Mouse (Mus musculus) CH12.LX (cell line): Measurements from ENCODE around the gene Olfr456. TPM values are rescaled to one million over a fixed set of nuclear protein-coding genes. Genes with fewer than 3 reads are reported as not detected.

Experiments
- DNase-seq: peaks from one replicate; pipeline ENCODE4 v3.0.0-alpha.2; 2013; ENCODE audit errors: extremely low read depth
- H3K27ac ChIP-seq: 2 replicates; pipeline ENCODE4 v1.5.1; 2012; ENCODE audit warnings: low read depth, mild to moderate bottlenecking, control low read depth, moderate library complexity; ENCODE audit not compliant: insufficient read depth
- H3K27me3 ChIP-seq: replicated peaks from 2 replicates; pipeline ENCODE3; 2012; ENCODE audit warnings: inconsistent platforms
- H3K36me3 ChIP-seq, 2 experiments: replicated peaks in 1 of 2; 2 replicates each; pipeline versions ENCODE3 to v1.6.1; 2012; ENCODE audit warnings: inconsistent platforms in 1 of 2, low read length in 1 of 2, mild to moderate bottlenecking in 1 of 2, mixed read lengths in 1 of 2, moderate library complexity in 1 of 2; ENCODE audit not compliant: control insufficient read depth in 1 of 2, insufficient read depth in 1 of 2
- H3K4me1 ChIP-seq, 2 experiments: 2 replicates each; pipeline ENCODE4 v1.6.1; 2012; ENCODE audit warnings: inconsistent platforms in 1 of 2, moderate library complexity in 1 of 2; ENCODE audit not compliant: insufficient read depth in 2 of 2, control insufficient read depth in 1 of 2
- H3K4me2 ChIP-seq: 2 replicates; pipeline ENCODE4 v1.6.1; 2012; ENCODE audit warnings: low read depth, mild to moderate bottlenecking, control low read depth; ENCODE audit not compliant: poor library complexity, insufficient read depth, severe bottlenecking
- H3K4me3 ChIP-seq, 3 experiments: fragments of 150-350 bp in 1 of 3; sonication (generic) in 1 of 3; replicated peaks in 1 of 3; 2 replicates each; pipeline versions ENCODE3 to v1.5.1; 2011 to 2012; ENCODE audit warnings: low read depth in 2 of 3, low read length in 2 of 3, mild to moderate bottlenecking in 2 of 3, moderate library complexity in 2 of 3, control low read depth in 1 of 3, improper control_type of control experiment in 1 of 3, inconsistent platforms in 1 of 3, mixed read lengths in 1 of 3; ENCODE audit not compliant: poor library complexity in 1 of 3
- H3K79me2 ChIP-seq: replicated peaks from 2 replicates; pipeline ENCODE4 v1.6.1; 2012; ENCODE audit warnings: mild to moderate bottlenecking, moderate library complexity; ENCODE audit not compliant: control insufficient read depth, poor library complexity, insufficient read depth, severe bottlenecking; ENCODE audit errors: extremely low read depth
- H3K9ac ChIP-seq: 2 replicates; pipeline ENCODE4 v1.6.1; 2012; ENCODE audit warnings: low read depth, mild to moderate bottlenecking, control low read depth, moderate library complexity; ENCODE audit not compliant: insufficient read depth
- H3K9me3 ChIP-seq: replicated peaks from 2 replicates; pipeline ENCODE3; 2012; ENCODE audit warnings: low read length, inconsistent platforms, mixed read lengths
- CHD1 ChIP-seq: IDR thresholded peaks from 2 replicates; pipeline ENCODE4 v1.6.1; 2012; ENCODE audit warnings: low read depth, low read length, improper control_type of control experiment, inconsistent platforms
- E2F4 ChIP-seq: IDR thresholded peaks from 2 replicates; pipeline ENCODE4 v1.6.1; 2011; ENCODE audit warnings: low read depth, low read length, improper control_type of control experiment; ENCODE audit not compliant: insufficient replicate concordance
- ELF1 ChIP-seq: IDR thresholded peaks from 2 replicates; pipeline ENCODE4 v1.6.1; 2014; ENCODE audit warnings: low read depth, mild to moderate bottlenecking, inconsistent platforms, low read length, improper control_type of control experiment
- GABPA ChIP-seq: IDR thresholded peaks from 2 replicates; pipeline ENCODE4 v1.6.1; 2012; ENCODE audit warnings: low read depth, low read length, improper control_type of control experiment, inconsistent platforms; ENCODE audit not compliant: insufficient replicate concordance
- IRF4 ChIP-seq: IDR thresholded peaks from 2 replicates; pipeline ENCODE4 v1.6.1; 2014; ENCODE audit warnings: low read depth, mild to moderate bottlenecking, inconsistent platforms, low read length, improper control_type of control experiment
- JUND ChIP-seq: conservative IDR thresholded peaks from 2 replicates; pipeline ENCODE4 v1.6.1; 2011; ENCODE audit warnings: low read depth, low read length, improper control_type of control experiment
- KAT2A ChIP-seq: IDR thresholded peaks from 2 replicates; pipeline ENCODE4 v1.6.1; 2012; ENCODE audit warnings: low read length, improper control_type of control experiment, inconsistent platforms; ENCODE audit not compliant: insufficient replicate concordance
- MAFK ChIP-seq: IDR thresholded peaks from 2 replicates; pipeline ENCODE4 v1.6.1; 2011; ENCODE audit warnings: low read length, improper control_type of control experiment; ENCODE audit not compliant: insufficient replicate concordance
- MAX ChIP-seq: IDR thresholded peaks from 2 replicates; pipeline ENCODE4 v1.6.1; 2011; ENCODE audit warnings: low read length, improper control_type of control experiment
- MEF2A ChIP-seq: IDR thresholded peaks from 2 replicates; pipeline ENCODE4 v1.6.1; 2014; ENCODE audit warnings: low read depth, mild to moderate bottlenecking, inconsistent platforms, low read length, improper control_type of control experiment, borderline replicate concordance
- MXI1 ChIP-seq: IDR thresholded peaks from 2 replicates; pipeline ENCODE4 v1.6.1; 2011; ENCODE audit warnings: mild to moderate bottlenecking, low read depth, low read length, improper control_type of control experiment
- MYC ChIP-seq: IDR thresholded peaks from 2 replicates; pipeline ENCODE4 v1.6.1; 2011; ENCODE audit warnings: low read depth, mild to moderate bottlenecking, improper control_type of control experiment, low read length
- PAX5 ChIP-seq: IDR thresholded peaks from 2 replicates; pipeline ENCODE4 v1.6.1; 2012; ENCODE audit warnings: low read length, inconsistent platforms, mixed read lengths
- POLR2A ChIP-seq: IDR thresholded peaks from 2 replicates; pipeline ENCODE4 v1.6.1; 2011; ENCODE audit warnings: low read depth, mild to moderate bottlenecking, improper control_type of control experiment, low read length
- POLR2AphosphoS2 ChIP-seq: IDR thresholded peaks from 2 replicates; pipeline ENCODE4 v1.6.1; 2011; ENCODE audit warnings: low read depth, low read length, improper control_type of control experiment
- RAD21 ChIP-seq: IDR thresholded peaks from 2 replicates; pipeline ENCODE4 v1.6.1; 2011; ENCODE audit warnings: low read depth, mild to moderate bottlenecking, low read length, improper control_type of control experiment, moderate library complexity
- RCOR1 ChIP-seq: conservative IDR thresholded peaks from 2 replicates; pipeline ENCODE4 v1.6.1; 2012; ENCODE audit warnings: low read depth, mild to moderate bottlenecking, inconsistent platforms, low read length, improper control_type of control experiment
- SIN3A ChIP-seq: IDR thresholded peaks from 2 replicates; pipeline ENCODE4 v1.6.1; 2012; ENCODE audit warnings: low read length, improper control_type of control experiment, inconsistent platforms
- SMC3 ChIP-seq: IDR thresholded peaks from 2 replicates; pipeline ENCODE4 v1.6.1; 2011; ENCODE audit warnings: low read depth, low read length, improper control_type of control experiment
- TBP ChIP-seq: conservative IDR thresholded peaks from 2 replicates; pipeline ENCODE4 v1.6.1; 2011; ENCODE audit warnings: low read depth, low read length, improper control_type of control experiment
- UBTF ChIP-seq: IDR thresholded peaks from 2 replicates; pipeline ENCODE4 v1.6.1; 2012; ENCODE audit warnings: low read depth, mild to moderate bottlenecking, inconsistent platforms, low read length, improper control_type of control experiment, moderate library complexity
- USF1 ChIP-seq: IDR thresholded peaks from 2 replicates; pipeline ENCODE4 v1.6.1; 2014; ENCODE audit warnings: low read depth, mild to moderate bottlenecking, inconsistent platforms, low read length, improper control_type of control experiment
- ZC3H11A ChIP-seq: IDR thresholded peaks from 2 replicates; pipeline ENCODE4 v1.6.1; 2012; ENCODE audit warnings: low read depth, mild to moderate bottlenecking, inconsistent platforms, low read length, improper control_type of control experiment
- ZKSCAN1 ChIP-seq: IDR thresholded peaks from 2 replicates; pipeline ENCODE4 v1.6.1; 2012; ENCODE audit warnings: low read depth, inconsistent platforms, low read length, improper control_type of control experiment, borderline replicate concordance
- ZMIZ1 ChIP-seq: IDR thresholded peaks from 2 replicates; pipeline ENCODE4 v1.6.1; 2012; ENCODE audit warnings: low read depth, mild to moderate bottlenecking, inconsistent platforms, low read length, improper control_type of control experiment
- ZNF384 ChIP-seq: IDR thresholded peaks from 2 replicates; pipeline ENCODE4 v1.6.1; 2012; ENCODE audit warnings: low read depth, low read length, improper control_type of control experiment, inconsistent platforms
- dilution Hi-C: fragments of 300-500 bp; cut with MboI; formaldehyde crosslinking; loops from 2 replicates; pipeline ENCODE4 v1.14.3; 2020; ENCODE audit warnings: low sequenced_read_pairs; ENCODE audit not compliant: extremely low pct_unique_long_range_greater_than_20kb, extremely low pct_ligation_motif_present
- in situ Hi-C: fragments of 300-500 bp; cut with MboI; formaldehyde crosslinking; loops from 3 replicates; pipeline ENCODE4 v1.14.3; 2019; ENCODE audit warnings: low sequenced_read_pairs, low pct_ligation_motif_present, low pct_unique_long_range_greater_than_20kb, mixed read lengths
- polyA plus RNA-seq: library from polyadenylated mRNA; unstranded; fragments of >175 nt; gene quantifications from 2 replicates; pipeline ENCODE4 v1.2.1, GENCODE M21; 2012; ENCODE audit warnings: low read depth; ENCODE audit not compliant: insufficient read length
- total RNA-seq, 2 experiments: library from RNA; depleted of rRNA; stranded (reverse); fragments of 300-350 nt in 1 of 2; fragments of >200 nt in 1 of 2; gene quantifications; 2 replicates each; pipeline ENCODE4 v1.2.3; 2012 to 2014

Gene Olfr456
- total and polyA plus RNA-seq, 3 experiments: not detected

GRCm38 (mm10) chr6:42447381-42447780, 39.6 kb downstream of the Olfr456 start (continued):
- TF ChIP-seq SIN3A: no peak

GRCm38 (mm10) chr6:42444491-42444890, 42.5 kb downstream of the Olfr456 start:
- dilution Hi-C loops: no loop called here
- no peak overlapping the region for H3K9ac ChIP-seq
- H3K4me3 ChIP-seq: no peak overlapping the region
- no peak overlapping the region for H3K27ac ChIP-seq
- H3K27me3 ChIP-seq: no peaks in the 10 kb centered on the region
- peaks cover 0 to 27% of the 10 kb centered on the region in 2 experiments; a peak in 3 of 4 replicates for H3K4me1 ChIP-seq
- no peak for DNase-seq
- no peaks in the 10 kb centered on the region for H3K79me2 ChIP-seq
- in situ Hi-C loops: no loop called here
- H3K4me2 ChIP-seq: no peak overlapping the region
- no peaks in the 10 kb centered on the region for H3K36me3 ChIP-seq
- TF ChIP-seq ELF1 (no peak), MAX (no peak), KAT2A (no peak), ZNF384 (no peak), MEF2A (no peak), MAFK (no peak), ZKSCAN1 (no peak), PAX5 (no peak), POLR2A (no peak), IRF4 (no peak), RAD21 (no peak), JUND (no peak), MYC (no peak), POLR2AphosphoS2 (no peak), MXI1 (no peak), SMC3 (no peak), GABPA (no peak), SIN3A (no peak)
- TF ChIP-seq, all 38 proteins: peak for 0
- no peaks in the 10 kb centered on the region for H3K9me3 ChIP-seq

GRCm38 (mm10) chr6:42441395-42441794, 45.6 kb downstream of the Olfr456 start:
- no peak overlapping the region for H3K27ac ChIP-seq
- H3K36me3 ChIP-seq: no peaks in the 10 kb centered on the region
- no peak overlapping the region for H3K9ac ChIP-seq
- no peak overlapping the region for H3K4me2 ChIP-seq
- H3K9me3 ChIP-seq: no peaks in the 10 kb centered on the region
- TF ChIP-seq UBTF: no peak
- TF ChIP-seq JUND: no peak
- no peak for TF ChIP-seq PAX5
- TF ChIP-seq E2F4: no peak
- TF ChIP-seq ZC3H11A: no peak
- TF ChIP-seq ZMIZ1: no peak
- TF ChIP-seq ELF1: no peak
- TF ChIP-seq MEF2A: no peak
- TF ChIP-seq MAX: no peak
- TF ChIP-seq SIN3A: no peak
- TF ChIP-seq GABPA: no peak
- TF ChIP-seq SMC3: no peak
- TF ChIP-seq POLR2A: no peak
- TF ChIP-seq RCOR1: no peak
- TF ChIP-seq POLR2AphosphoS2: no peak
- TF ChIP-seq USF1: no peak
- no peak for TF ChIP-seq TBP
- TF ChIP-seq CHD1: no peak
- no peak for TF ChIP-seq MXI1
- H3K79me2 ChIP-seq: no peaks in the 10 kb centered on the region
- H3K4me3 ChIP-seq: no peak overlapping the region
- in situ Hi-C loops (no loop called here), dilution Hi-C loops (no loop called here)
- peaks cover 2 to 7% of the 10 kb centered on the region in 2 experiments; a peak in 2 of 4 replicates for H3K4me1 ChIP-seq
- H3K27me3 ChIP-seq: no peaks in the 10 kb centered on the region
- DNase-seq: no peak
